Mouse (Mus musculus) liver, postnatal 0 days (tissue): Measurements from ENCODE around the gene Gyg.

Source experiments
- CTCF ChIP-seq: sonication (generic); IDR thresholded peaks from 2 replicates; pipeline ENCODE4 v1.5.1; 2016; ENCODE audit warnings: antibody characterized with exemption, low read depth
- EP300 ChIP-seq: IDR thresholded peaks from 2 replicates; pipeline ENCODE4 v1.6.1; 2016; ENCODE audit warnings: antibody characterized with exemption, low read depth, mild to moderate bottlenecking

GRCm38 (mm10) chr3:20147647-20148046, 7.5 kb downstream of the Gyg start:
- no peak for TF ChIP-seq CTCF
- TF ChIP-seq EP300: no peak
